Mouse (Mus musculus) heart, postnatal 0 days (tissue): ENCODE data around the gene Rassf8. TPM values are rescaled to one million over a fixed set of nuclear protein-coding genes. Genes with fewer than 3 reads are reported as not detected.

Source experiments
- ATAC-seq: fragments of 200-750 bp; cut with Nextera tagmentation; 2 replicates; pipeline ENCODE4 v1.8.0; 2017; ENCODE audit warnings: low read depth, moderate number of reproducible peaks, moderate library complexity; ENCODE audit not compliant: insufficient read depth
- DNase-seq: peaks from one replicate; pipeline ENCODE4 v3.0.0-alpha.2; 2016; ENCODE audit warnings: low spot score
- H3K27ac ChIP-seq: fragments of 300-500 bp; sonication (generic); 2 replicates; pipeline ENCODE4 v1.5.1; 2014; ENCODE audit warnings: low read depth, mild to moderate bottlenecking
- H3K27me3 ChIP-seq: fragments of 300-500 bp; sonication (generic); 2 replicates; pipeline ENCODE4 v1.6.1; 2014; ENCODE audit warnings: low read length, mixed read lengths; ENCODE audit not compliant: control insufficient read depth, insufficient read depth
- H3K36me3 ChIP-seq: fragments of 300-500 bp; sonication (generic); replicated peaks from 2 replicates; pipeline ENCODE4 v1.6.1; 2014; ENCODE audit warnings: low read length, mixed read lengths; ENCODE audit not compliant: control insufficient read depth, insufficient read depth
- H3K4me1 ChIP-seq: fragments of 300-500 bp; sonication (generic); 2 replicates; pipeline ENCODE4 v1.6.1; 2014; ENCODE audit warnings: antibody characterized with exemption; ENCODE audit not compliant: control insufficient read depth, insufficient read depth
- H3K4me2 ChIP-seq: fragments of 300-500 bp; sonication (generic); 2 replicates; pipeline ENCODE4 v1.6.1; 2014; ENCODE audit warnings: low read depth, mild to moderate bottlenecking, low read length, moderate library complexity
- H3K4me3 ChIP-seq: fragments of 300-500 bp; sonication (generic); 2 replicates; pipeline ENCODE4 v1.5.1; 2014; ENCODE audit warnings: low read depth, low read length
- H3K9ac ChIP-seq: fragments of 300-500 bp; sonication (generic); replicated peaks from 2 replicates; pipeline ENCODE4 v1.6.1; 2014; ENCODE audit warnings: low read depth, low read length, mixed read lengths
- H3K9me3 ChIP-seq: fragments of 300-500 bp; sonication (generic); replicated peaks from 2 replicates; pipeline ENCODE4 v1.6.1; 2016; ENCODE audit warnings: low read length; ENCODE audit not compliant: control insufficient read depth
- CTCF ChIP-seq: IDR thresholded peaks from 2 replicates; pipeline ENCODE4 v1.5.1; 2016; ENCODE audit warnings: antibody characterized with exemption, control low read depth, low read depth
- EP300 ChIP-seq: IDR thresholded peaks from 2 replicates; pipeline ENCODE4 v1.6.1; 2016; ENCODE audit warnings: antibody characterized with exemption, low read depth
- WGBS: fragments of 180-500 bp; shearing (Covaris S2); extraction: QIAGEN DNeasy Blood & Tissue Kit; methylation state at CpG from one replicate; pipeline ENCODE4 v1.1.7; 2014; 5-methylcytosine and 5-hydroxymethylcytosine counted together
- polyA plus RNA-seq: library from polyadenylated mRNA; unstranded; fragments of >200 nt; fragmentation: Nextera tagmentation; extraction: Ambion mirVana; gene quantifications from 2 replicates; pipeline ENCODE4 v1.2.1, GENCODE M21; 2015
- total RNA-seq: library from RNA; depleted of rRNA; stranded (reverse); fragments of >200 nt; gene quantifications from 2 replicates; pipeline ENCODE4 v1.2.3, GENCODE M21; 2014; ENCODE audit warnings: low replicate concordance

Rassf8 gene
- total and polyA plus RNA-seq, 2 experiments from 2014 or later: 11.1 to 72.6 TPM

DNA sequence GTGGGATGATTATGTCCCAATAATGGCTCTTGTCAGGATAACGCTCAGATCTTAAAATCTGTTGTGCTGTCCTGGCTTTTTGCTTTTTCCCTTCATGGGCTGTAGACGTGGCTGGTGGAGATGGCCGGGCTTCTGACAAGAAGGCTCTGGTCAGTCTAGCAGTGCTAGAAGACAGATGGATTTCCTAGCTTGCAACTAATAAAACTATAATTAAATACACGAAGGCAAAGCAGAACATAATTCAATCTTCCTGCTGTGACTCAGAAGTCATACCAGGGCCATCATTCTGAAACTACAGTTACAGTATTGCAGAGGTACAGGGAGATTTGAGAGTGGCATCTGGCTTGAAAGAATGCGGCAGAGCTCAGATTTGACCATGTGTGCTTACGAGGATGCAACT lies 7.3 kb upstream of the Rassf8 start:
- TF ChIP-seq EP300 (no peak), CTCF (no peak)
- Histone ChIP-seq H3K36me3 (no peaks in the 10 kb centered on the region), H3K9me3 (peaks cover 4% of the 10 kb centered on the region; the same call in 1 of the 2 replicates), H3K27me3 (no peaks in the 10 kb centered on the region), H3K4me3 (no peak overlapping the region), H3K9ac (no peak overlapping the region), H3K27ac (no peak overlapping the region), H3K4me1 (peaks cover 9% of the 10 kb centered on the region), H3K4me2 (no peak overlapping the region)
- DNase-seq: no peak
- 79% methylated on average over 6 of the region's 6 CpGs for WGBS
- no peak for ATAC-seq

DNA sequence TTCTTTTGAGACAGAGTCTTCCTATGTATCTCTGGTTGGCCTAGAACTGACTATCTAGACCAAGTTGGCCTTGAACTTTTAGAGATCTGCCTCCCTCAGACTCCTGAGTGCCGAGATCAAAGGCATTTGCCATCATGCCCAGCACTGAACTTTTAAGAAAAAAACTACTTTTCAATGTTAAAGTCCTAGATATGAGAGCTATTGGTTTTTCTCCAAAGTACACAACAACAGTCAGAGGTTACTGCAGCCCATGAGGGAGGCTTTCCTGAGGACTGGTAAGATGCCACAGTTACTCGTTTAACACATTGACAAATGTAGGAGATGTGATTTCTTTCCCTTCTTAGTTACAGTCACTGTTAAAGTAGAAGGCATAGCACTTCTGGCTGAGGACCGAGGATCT lies 6.5 kb upstream of the Rassf8 start:
- DNase-seq (no peak), ATAC-seq (no peak)
- Histone ChIP-seq H3K9ac (no peak overlapping the region), H3K9me3 (peaks cover 4% of the 10 kb centered on the region; the same call in 1 of the 2 replicates), H3K27me3 (no peaks in the 10 kb centered on the region), H3K27ac (no peak overlapping the region), H3K4me3 (no peak overlapping the region), H3K4me2 (no peak overlapping the region), H3K36me3 (no peaks in the 10 kb centered on the region), H3K4me1 (peaks cover 17% of the 10 kb centered on the region)
- TF ChIP-seq EP300 (no peak), CTCF (no peak)
- WGBS: 69% methylated on average over 3 of the region's 3 CpGs

DNA sequence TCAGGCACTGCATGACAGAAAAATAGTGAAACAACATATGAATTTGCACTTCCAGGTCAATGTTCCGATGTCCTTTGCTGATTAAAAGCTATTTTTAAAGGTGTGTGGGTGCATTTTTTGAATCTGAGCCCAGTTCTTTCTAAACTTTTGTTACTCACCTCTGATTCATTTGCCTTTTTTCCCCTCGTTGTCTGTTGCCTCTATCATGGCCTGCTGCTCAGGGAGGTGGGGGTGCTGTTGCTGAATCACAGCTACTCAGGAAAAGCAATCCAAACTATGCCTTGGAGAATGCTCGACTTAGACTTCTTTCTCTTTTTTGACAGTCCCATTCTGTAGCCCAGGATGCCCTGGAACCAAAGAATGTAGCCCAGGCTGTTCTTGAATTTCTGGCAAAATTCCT lies 1.3 kb upstream of the Rassf8 start:
- Histone ChIP-seq H3K27me3 (no peaks in the 10 kb centered on the region), H3K4me2 (no peak overlapping the region), H3K4me1 (peaks cover 30% of the 10 kb centered on the region), H3K9me3 (peaks cover 4% of the 10 kb centered on the region; the same call in 1 of the 2 replicates), H3K9ac (no peak overlapping the region), H3K36me3 (no peaks in the 10 kb centered on the region), H3K27ac (peak overlapping the region; percentile 98), H3K4me3 (no peak overlapping the region)
- 14% methylated on average over 3 of the region's 3 CpGs for WGBS
- TF ChIP-seq EP300: no peak
- TF ChIP-seq CTCF: no peak
- DNase-seq (no peak), ATAC-seq (no peak)

DNA sequence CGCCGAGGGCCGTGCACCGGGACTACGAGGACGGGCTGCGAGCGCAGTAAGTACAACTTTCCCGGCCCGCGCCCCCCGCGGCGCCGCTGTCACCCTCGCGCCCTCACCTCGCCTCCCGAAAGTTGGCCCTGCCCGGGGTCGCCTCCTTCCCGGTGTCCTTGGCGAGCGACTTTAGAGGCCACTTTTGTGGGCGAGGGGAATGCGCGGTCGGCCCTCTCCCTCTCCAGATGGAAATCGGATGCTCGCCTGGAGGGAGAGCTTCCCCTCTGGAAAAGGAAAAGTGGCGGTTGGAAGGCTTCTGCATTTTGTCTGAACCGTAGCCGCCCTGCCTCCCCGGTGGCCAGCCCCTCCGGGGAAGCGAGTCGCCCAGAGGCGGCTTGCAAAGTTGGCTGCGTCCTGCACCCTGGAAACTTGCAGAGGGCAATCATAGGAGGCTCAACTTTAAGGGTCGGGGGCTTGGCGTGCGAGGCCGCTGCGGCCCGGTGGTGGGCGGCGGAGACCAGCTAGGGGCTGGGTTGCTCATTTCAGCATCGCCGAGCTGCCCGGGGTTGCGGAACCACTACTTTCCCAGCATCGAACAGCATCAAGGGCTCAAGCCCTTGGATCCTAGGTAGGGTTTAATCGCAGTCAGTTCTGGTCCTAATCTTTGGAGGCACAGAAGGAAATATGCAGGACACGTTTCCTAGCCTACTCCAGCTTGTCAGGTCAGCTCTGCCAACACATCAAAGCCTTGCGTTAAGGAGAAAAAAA lies 548 bp downstream of the Rassf8 start:
- H3K4me2 ChIP-seq: peak overlapping the region; percentile 77
- no peaks in the 10 kb centered on the region for H3K9me3 ChIP-seq
- ATAC-seq (peak; percentile 0; the same call in 1 of the 2 replicates), DNase-seq (no peak)
- peak overlapping the region; percentile 94 for H3K9ac ChIP-seq
- peaks cover 30% of the 10 kb centered on the region for H3K4me1 ChIP-seq
- no peaks in the 10 kb centered on the region for H3K27me3 ChIP-seq
- H3K36me3 ChIP-seq: peaks cover 8% of the 10 kb centered on the region
- peak overlapping the region; percentile 93 for H3K4me3 ChIP-seq
- under 1% methylated on average over 53 of the region's 55 CpGs for WGBS
- no peak for TF ChIP-seq EP300
- TF ChIP-seq CTCF: no peak
- H3K27ac ChIP-seq: peak overlapping the region; percentile 98

DNA sequence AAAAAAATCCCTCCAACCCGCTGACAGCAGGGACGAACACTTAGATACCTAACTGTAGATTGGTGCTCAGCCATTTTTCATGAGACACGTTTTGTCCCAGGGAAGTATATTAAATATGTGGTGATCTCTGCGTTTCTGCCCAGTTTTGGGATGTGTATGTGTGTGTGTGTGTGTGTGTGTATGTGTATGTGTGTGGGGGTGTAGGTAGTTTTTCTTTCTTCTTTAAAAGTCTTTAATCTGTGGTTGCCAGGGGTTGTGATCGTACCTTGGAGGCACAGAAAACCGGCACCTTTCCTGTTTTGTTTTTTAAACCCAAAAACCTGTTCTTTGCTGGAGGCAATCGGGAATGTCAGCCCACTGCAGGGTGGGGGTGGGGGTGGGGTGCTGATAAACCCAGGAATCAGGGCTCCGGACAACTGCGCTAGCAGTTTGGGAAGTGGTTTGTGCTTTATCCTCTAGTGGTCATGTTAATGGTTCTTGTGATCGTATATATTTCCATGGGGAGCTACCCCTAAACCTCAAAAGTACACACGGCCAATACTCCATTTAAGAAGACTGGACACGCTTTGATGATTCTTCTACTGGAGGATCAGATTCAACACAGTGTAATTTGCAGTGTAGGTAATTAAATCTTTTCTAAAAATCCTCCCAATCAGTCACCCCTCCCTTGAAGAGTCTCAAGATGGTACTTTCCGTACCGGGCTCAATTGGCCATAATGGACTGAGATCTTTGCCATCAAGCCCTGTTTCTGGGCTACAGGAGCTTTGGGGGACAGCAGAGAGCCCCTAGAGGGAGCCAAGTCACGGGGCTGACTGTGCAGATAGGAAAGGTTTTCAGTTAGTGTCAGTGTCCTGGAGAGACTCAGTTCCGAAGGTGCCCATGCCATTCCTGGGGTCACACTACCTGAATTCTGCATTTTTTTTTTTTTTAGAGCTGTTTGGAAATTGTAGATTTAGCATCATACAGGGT lies 1.4 kb downstream of the Rassf8 start:
- 6% methylated on average over 16 of the region's 16 CpGs for WGBS

More for the DNA sequence above, 1.4 kb downstream of the Rassf8 start:
- Histone ChIP-seq H3K36me3 (peaks cover 8% of the 10 kb centered on the region), H3K27ac (peak overlapping the region; percentile 98), H3K27me3 (no peaks in the 10 kb centered on the region), H3K4me1 (peaks cover 38% of the 10 kb centered on the region), H3K4me3 (peak overlapping the region; percentile 93), H3K9me3 (no peaks in the 10 kb centered on the region), H3K4me2 (peak overlapping the region; percentile 77), H3K9ac (peak overlapping the region; percentile 94)
- no peak for DNase-seq
- TF ChIP-seq EP300 (no peak), CTCF (peak; percentile 16; the same call in 1 of the 2 replicates)
- ATAC-seq: no peak
